Mouse (Mus musculus) hindbrain, embryonic 14.5 days (tissue): ENCODE measurements around the gene Man2a1. TPM values are rescaled to one million over a fixed set of nuclear protein-coding genes. Genes with fewer than 3 reads are reported as not detected.

Source experiments
- ATAC-seq: fragments of 200-750 bp; cut with Nextera tagmentation; 2 replicates; pipeline ENCODE4 v1.8.0; 2017; ENCODE audit warnings: moderate number of reproducible peaks, mild to moderate bottlenecking, moderate TSS enrichment, moderate library complexity; ENCODE audit not compliant: low FRiP score
- DNase-seq: peaks from one replicate; pipeline ENCODE4 v3.0.0-alpha.2; 2015; ENCODE audit warnings: low spot score
- H3K27ac ChIP-seq: fragments of 300-500 bp; sonication (generic); 2 replicates; pipeline ENCODE4 v1.5.1; 2014; ENCODE audit warnings: mild to moderate bottlenecking, moderate library complexity
- H3K27me3 ChIP-seq: fragments of 300-500 bp; sonication (generic); 2 replicates; pipeline ENCODE4 v1.6.1; 2014; ENCODE audit warnings: mild to moderate bottlenecking, low read length, mixed read lengths; ENCODE audit not compliant: control insufficient read depth, insufficient read depth
- H3K36me3 ChIP-seq: fragments of 300-500 bp; sonication (generic); replicated peaks from 2 replicates; pipeline ENCODE4 v1.6.1; 2014; ENCODE audit not compliant: control insufficient read depth, insufficient read depth
- H3K4me1 ChIP-seq: fragments of 300-500 bp; sonication (generic); replicated peaks from 2 replicates; pipeline ENCODE4 v1.6.1; 2014; ENCODE audit warnings: antibody characterized with exemption, low read length, mixed read lengths; ENCODE audit not compliant: control insufficient read depth, insufficient read depth
- H3K4me2 ChIP-seq: fragments of 300-500 bp; sonication (generic); replicated peaks from 2 replicates; pipeline ENCODE4 v1.6.1; 2014; ENCODE audit warnings: mild to moderate bottlenecking, moderate library complexity
- H3K4me3 ChIP-seq: fragments of 300-500 bp; sonication (generic); replicated peaks from 2 replicates; pipeline ENCODE4 v1.5.1; 2014; ENCODE audit warnings: mild to moderate bottlenecking, low read length
- H3K9ac ChIP-seq: fragments of 300-500 bp; sonication (generic); 2 replicates; pipeline ENCODE4 v1.6.1; 2014
- H3K9me3 ChIP-seq: fragments of 300-500 bp; sonication (generic); 2 replicates; pipeline ENCODE4 v1.6.1; 2016; ENCODE audit warnings: low read length; ENCODE audit not compliant: control insufficient read depth
- WGBS: fragments of 180-500 bp; shearing (Covaris S2); extraction: QIAGEN DNeasy Blood & Tissue Kit; methylation state at CpG from one replicate; pipeline ENCODE4 v1.1.7; 2014; 5-methylcytosine and 5-hydroxymethylcytosine counted together
- polyA plus RNA-seq: library from polyadenylated mRNA; unstranded; fragments of >200 nt; fragmentation: Nextera tagmentation; extraction: Ambion mirVana; gene quantifications from 2 replicates; pipeline ENCODE4 v1.2.1, GENCODE M21; 2014

Gene Man2a1
- polyA plus RNA-seq, 1 experiment from 2014 or later: 5.5 TPM

DNA sequence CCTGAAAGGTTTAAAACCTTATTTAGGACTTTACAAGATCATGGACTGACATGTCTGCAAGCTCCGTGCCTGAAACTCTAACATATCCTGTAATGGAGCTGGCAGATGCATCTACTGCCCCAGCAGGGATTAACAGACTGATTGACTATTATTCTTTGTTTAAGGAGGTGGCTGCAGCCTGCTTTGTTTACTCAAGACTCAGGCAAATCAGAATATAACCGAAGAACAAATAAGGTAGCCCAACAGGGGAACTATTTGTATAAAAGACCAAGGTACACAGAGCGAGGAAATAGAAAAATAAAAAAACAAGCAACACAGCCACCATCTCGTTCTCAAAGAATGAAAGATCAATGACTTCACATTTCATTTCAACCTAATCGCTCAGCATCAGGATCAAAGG, 23.1 kb upstream of the Man2a1 start:
- no peak overlapping the region for H3K9ac ChIP-seq
- no peak for DNase-seq
- ATAC-seq: no peak
- H3K36me3 ChIP-seq: no peaks in the 10 kb centered on the region
- no peak overlapping the region for H3K27ac ChIP-seq
- H3K4me1 ChIP-seq: peaks cover 6% of the 10 kb centered on the region; the same call in 1 of the 2 replicates
- no peak overlapping the region for H3K4me3 ChIP-seq
- H3K4me2 ChIP-seq: no peak overlapping the region
- no peaks in the 10 kb centered on the region for H3K27me3 ChIP-seq
- H3K9me3 ChIP-seq: no peaks in the 10 kb centered on the region
- 42% methylated on average over 5 of the region's 5 CpGs for WGBS

DNA sequence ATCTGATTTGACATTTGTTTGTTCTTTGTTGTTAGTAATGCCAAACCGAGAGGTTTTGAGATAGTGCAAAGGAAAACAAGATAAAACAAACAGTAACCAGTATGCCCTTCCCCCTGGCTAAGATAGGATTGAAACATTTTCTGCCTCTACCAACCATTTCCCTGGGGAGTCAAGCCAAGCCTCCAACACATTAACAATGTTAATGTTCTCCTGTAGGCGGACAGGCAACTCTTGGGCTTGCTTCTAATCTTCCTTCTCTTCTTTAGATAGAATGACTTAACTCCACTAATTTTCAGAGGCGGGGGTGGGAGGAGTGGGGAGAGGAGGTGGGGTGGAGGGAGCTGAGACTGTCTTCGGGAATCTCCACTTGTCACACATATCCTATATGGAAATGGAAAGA, 22.2 kb upstream of the Man2a1 start:
- Histone ChIP-seq H3K27me3 (no peaks in the 10 kb centered on the region), H3K36me3 (no peaks in the 10 kb centered on the region), H3K4me3 (no peak overlapping the region), H3K9ac (no peak overlapping the region), H3K27ac (no peak overlapping the region), H3K9me3 (no peaks in the 10 kb centered on the region), H3K4me2 (no peak overlapping the region), H3K4me1 (peaks cover 6% of the 10 kb centered on the region; the same call in 1 of the 2 replicates)
- 43% methylated on average over 4 of the region's 4 CpGs for WGBS
- ATAC-seq (no peak), DNase-seq (no peak)

DNA sequence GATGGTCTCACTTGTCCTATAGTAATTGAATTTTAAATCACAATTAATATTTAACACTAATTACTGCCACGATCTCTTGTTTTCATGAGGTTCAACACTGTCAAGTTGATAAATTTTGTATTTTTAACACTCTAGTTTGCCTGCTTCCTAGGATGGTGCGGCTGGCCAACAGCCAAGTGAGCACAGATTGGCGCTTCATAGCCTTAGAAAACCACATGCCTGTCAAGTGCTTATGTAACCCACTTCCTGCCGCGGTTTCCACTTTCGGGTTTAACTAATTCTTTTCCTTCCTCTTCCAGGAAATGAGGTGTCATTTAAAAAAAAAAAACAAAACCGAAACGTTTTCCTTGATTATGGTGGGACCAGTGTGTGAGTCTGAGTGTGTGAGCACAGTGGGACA, 20.8 kb upstream of the Man2a1 start:
- no peak for DNase-seq
- no peaks in the 10 kb centered on the region for H3K9me3 ChIP-seq

DNA sequence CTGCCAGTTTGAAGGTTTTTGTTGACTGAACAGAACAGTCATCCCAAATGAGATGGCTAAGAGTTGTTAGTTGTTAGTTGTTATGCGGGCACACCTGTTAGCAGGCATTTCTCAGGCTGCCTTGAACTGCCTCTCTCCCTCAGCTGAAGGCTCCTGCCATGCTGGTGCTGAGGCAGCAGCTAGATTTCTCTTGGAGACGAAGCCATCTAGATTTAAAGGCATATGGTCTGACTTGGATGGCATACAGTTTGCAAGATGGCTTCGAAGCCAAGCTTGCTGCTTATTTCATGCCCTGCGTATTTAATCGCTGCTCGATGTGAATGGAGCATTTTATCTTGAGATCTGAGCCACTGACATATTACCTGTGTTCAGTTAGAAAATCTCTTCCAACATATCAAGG, 19.4 kb upstream of the Man2a1 start:
- no peak for DNase-seq

More for the DNA sequence above, 20.8 kb upstream of the Man2a1 start:
- no peak overlapping the region for H3K4me2 ChIP-seq
- H3K36me3 ChIP-seq: no peaks in the 10 kb centered on the region
- H3K4me1 ChIP-seq: peaks cover 6% of the 10 kb centered on the region; the same call in 1 of the 2 replicates
- H3K9ac ChIP-seq: no peak overlapping the region
- no peak overlapping the region for H3K4me3 ChIP-seq
- ATAC-seq: no peak
- no peaks in the 10 kb centered on the region for H3K27me3 ChIP-seq
- H3K27ac ChIP-seq: no peak overlapping the region
- WGBS: 76% methylated on average over 8 of the region's 8 CpGs

GRCm38 (mm10) chr17:64581962-64582361, 18.6 kb upstream of the Man2a1 start:
- 90% methylated on average over 3 of the region's 3 CpGs for WGBS
- H3K9ac ChIP-seq: no peak overlapping the region
- no peak overlapping the region for H3K4me2 ChIP-seq
- peaks cover 6% of the 10 kb centered on the region; the same call in 1 of the 2 replicates for H3K4me1 ChIP-seq
- no peak for DNase-seq
- no peak overlapping the region for H3K27ac ChIP-seq
- H3K4me3 ChIP-seq: no peak overlapping the region
- no peaks in the 10 kb centered on the region for H3K27me3 ChIP-seq
- no peak for ATAC-seq
- no peaks in the 10 kb centered on the region for H3K36me3 ChIP-seq
- no peaks in the 10 kb centered on the region for H3K9me3 ChIP-seq

More for the DNA sequence above, 19.4 kb upstream of the Man2a1 start:
- Histone ChIP-seq H3K4me2 (no peak overlapping the region), H3K27ac (no peak overlapping the region), H3K4me3 (no peak overlapping the region), H3K27me3 (no peaks in the 10 kb centered on the region), H3K36me3 (no peaks in the 10 kb centered on the region), H3K9ac (no peak overlapping the region), H3K9me3 (no peaks in the 10 kb centered on the region), H3K4me1 (peaks cover 6% of the 10 kb centered on the region; the same call in 1 of the 2 replicates)
- 91% methylated on average over 6 of the region's 6 CpGs for WGBS
- ATAC-seq: no peak

- H3K9ac ChIP-seq: no peak overlapping the region
- WGBS: 43% methylated on average over 4 of the region's 4 CpGs
Observed at GRCm38 (mm10) chr17:64590483-64590882, 10.1 kb upstream of the Man2a1 start.

DNA sequence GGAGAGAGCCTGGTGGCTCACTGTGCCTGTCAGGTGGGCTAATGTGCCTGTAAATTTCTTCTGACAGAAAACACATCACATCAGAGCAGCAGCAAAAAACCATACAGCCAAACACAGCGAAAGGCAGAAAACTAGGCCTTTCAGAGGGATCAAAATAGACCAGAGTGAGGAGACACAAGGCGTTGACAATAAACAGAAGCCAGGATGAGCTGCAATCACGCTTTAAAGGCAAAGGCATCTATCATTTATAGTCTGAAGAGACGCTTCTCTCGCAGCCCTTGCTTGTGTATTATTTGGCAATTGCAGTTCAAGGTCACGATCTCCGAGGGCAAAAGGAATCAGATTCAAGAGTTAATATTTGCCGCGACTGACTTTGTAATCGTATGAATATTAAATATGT, 9.2 kb upstream of the Man2a1 start:
- Histone ChIP-seq H3K36me3 (no peaks in the 10 kb centered on the region), H3K4me1 (0 out of 2 replicates have a peak, but pooled peaks cover 7% of the 10 kb centered on the region), H3K27ac (no peak overlapping the region; the same call in 1 of the 2 replicates), H3K9me3 (no peaks in the 10 kb centered on the region), H3K27me3 (no peaks in the 10 kb centered on the region), H3K4me2 (no peak overlapping the region), H3K9ac (no peak overlapping the region), H3K4me3 (no peak overlapping the region)
- WGBS: 67% methylated on average over 10 of the region's 10 CpGs
- no peak for ATAC-seq
- no peak for DNase-seq

More at GRCm38 (mm10) chr17:64590483-64590882, 10.1 kb upstream of the Man2a1 start:
- Histone ChIP-seq H3K27me3 (no peaks in the 10 kb centered on the region), H3K4me3 (no peak overlapping the region), H3K36me3 (no peaks in the 10 kb centered on the region), H3K9me3 (no peaks in the 10 kb centered on the region), H3K4me1 (0 out of 2 replicates have a peak, but pooled peaks cover 7% of the 10 kb centered on the region), H3K4me2 (no peak overlapping the region), H3K27ac (no peak overlapping the region)
- DNase-seq (no peak), ATAC-seq (no peak)

GRCm38 (mm10) chr17:64592355-64592754, 8.2 kb upstream of the Man2a1 start:
- Histone ChIP-seq H3K27ac (no peak overlapping the region), H3K4me1 (0 out of 2 replicates have a peak, but pooled peaks cover 7% of the 10 kb centered on the region), H3K36me3 (no peaks in the 10 kb centered on the region), H3K4me2 (no peak overlapping the region), H3K27me3 (no peaks in the 10 kb centered on the region), H3K9ac (no peak overlapping the region), H3K9me3 (no peaks in the 10 kb centered on the region), H3K4me3 (no peak overlapping the region)
- no peak for DNase-seq
- ATAC-seq: no peak
- 87% methylated on average over 2 of the region's 2 CpGs for WGBS

DNA sequence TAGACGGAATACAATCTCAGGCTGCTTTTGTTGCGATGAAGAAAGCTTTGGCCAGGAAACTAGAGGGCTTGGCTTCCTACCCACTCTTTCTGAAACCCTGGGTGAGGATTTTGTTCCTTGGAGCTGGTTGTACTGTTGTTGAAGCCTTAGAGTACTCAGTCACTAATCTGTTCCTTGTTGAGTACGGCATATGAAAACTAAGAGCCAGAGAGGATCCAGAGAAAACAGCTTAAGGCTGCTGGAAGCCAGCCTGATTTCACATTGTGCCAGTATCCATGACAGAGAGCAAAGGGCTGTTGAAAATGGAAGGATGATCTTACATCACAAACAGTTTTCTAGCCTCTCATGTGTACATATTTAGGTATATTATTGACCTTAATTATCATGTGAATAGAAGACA, 7.7 kb upstream of the Man2a1 start:
- H3K4me1 ChIP-seq: 0 out of 2 replicates have a peak, but pooled peaks cover 7% of the 10 kb centered on the region
- no peak overlapping the region for H3K9ac ChIP-seq
- H3K4me2 ChIP-seq: no peak overlapping the region
- DNase-seq: no peak
- ATAC-seq: no peak
- no peaks in the 10 kb centered on the region for H3K9me3 ChIP-seq
- H3K4me3 ChIP-seq: no peak overlapping the region
- no peaks in the 10 kb centered on the region for H3K36me3 ChIP-seq
- 85% methylated on average over 3 of the region's 3 CpGs for WGBS
- no peak overlapping the region for H3K27ac ChIP-seq
- H3K27me3 ChIP-seq: no peaks in the 10 kb centered on the region

DNA sequence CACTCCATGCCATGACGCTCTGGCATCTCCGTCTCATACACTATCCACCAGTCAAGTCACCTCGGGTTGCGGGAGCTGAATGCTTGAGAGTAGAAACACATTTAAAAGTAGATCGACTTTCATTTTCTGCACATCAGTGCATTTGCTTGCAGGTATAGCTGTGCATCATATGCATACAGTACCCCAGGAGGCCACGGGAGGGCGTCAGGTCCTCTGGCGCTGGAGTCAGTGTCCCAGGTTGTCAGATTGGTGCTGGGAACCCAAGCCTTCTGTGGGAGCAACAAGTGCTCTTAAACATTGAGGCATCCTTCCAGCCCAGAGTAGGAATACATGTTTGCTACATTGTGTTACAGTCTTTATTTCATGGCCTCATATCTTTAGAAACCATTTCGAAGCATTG, 2.8 kb upstream of the Man2a1 start:
- Histone ChIP-seq H3K4me1 (peaks cover 4% of the 10 kb centered on the region; the same call in 1 of the 2 replicates), H3K9ac (no peak overlapping the region), H3K4me2 (no peak overlapping the region), H3K27me3 (no peaks in the 10 kb centered on the region), H3K36me3 (no peaks in the 10 kb centered on the region), H3K9me3 (no peaks in the 10 kb centered on the region), H3K27ac (no peak overlapping the region), H3K4me3 (no peak overlapping the region)
- no peak for ATAC-seq
- DNase-seq: no peak
- WGBS: 87% methylated on average over 9 of the region's 9 CpGs
